Mouse (Mus musculus) heart, embryonic 16.5 days (tissue): ENCODE measurements around the gene Coasy. TPM values are rescaled to one million over a fixed set of nuclear protein-coding genes. Genes with fewer than 3 reads are reported as not detected.

Experiments used
- ATAC-seq: fragments of 200-750 bp; cut with Nextera tagmentation; replicated peaks from 2 replicates; pipeline ENCODE4 v1.8.0; 2017; ENCODE audit warnings: moderate number of reproducible peaks; ENCODE audit not compliant: insufficient read depth, low FRiP score; ENCODE audit errors: extremely low read depth
- H3K27ac ChIP-seq: fragments of 300-500 bp; sonication (generic); 2 replicates; pipeline ENCODE4 v1.5.1; 2014; ENCODE audit warnings: mild to moderate bottlenecking, low read length, control low read depth, moderate library complexity
- H3K27me3 ChIP-seq: fragments of 300-500 bp; sonication (generic); 2 replicates; pipeline ENCODE4 v1.6.1; 2014; ENCODE audit warnings: low read length, mixed read lengths; ENCODE audit not compliant: control insufficient read depth, insufficient read depth
- H3K36me3 ChIP-seq: fragments of 300-500 bp; sonication (generic); 2 replicates; pipeline ENCODE4 v1.6.1; 2014; ENCODE audit not compliant: control insufficient read depth, insufficient read depth
- H3K4me1 ChIP-seq: fragments of 300-500 bp; sonication (generic); 2 replicates; pipeline ENCODE4 v1.6.1; 2014; ENCODE audit warnings: low read length, mixed read lengths; ENCODE audit not compliant: control insufficient read depth, insufficient read depth
- H3K4me2 ChIP-seq: fragments of 300-500 bp; sonication (generic); 2 replicates; pipeline ENCODE4 v1.6.1; 2014; ENCODE audit warnings: low read depth, mild to moderate bottlenecking, control low read depth, low read length
- H3K4me3 ChIP-seq: fragments of 300-500 bp; sonication (generic); 2 replicates; pipeline ENCODE4 v1.5.1; 2014; ENCODE audit warnings: mild to moderate bottlenecking, control low read depth, low read length
- H3K9ac ChIP-seq: fragments of 300-500 bp; sonication (generic); 2 replicates; pipeline ENCODE4 v1.6.1; 2014; ENCODE audit warnings: low read length, control low read depth
- H3K9me3 ChIP-seq: fragments of 300-500 bp; sonication (generic); replicated peaks from 2 replicates; pipeline ENCODE4 v1.6.1; 2016; ENCODE audit warnings: low read length; ENCODE audit not compliant: control insufficient read depth
- WGBS: fragments of 180-500 bp; shearing (Covaris S2); extraction: QIAGEN DNeasy Blood & Tissue Kit; methylation state at CpG from one replicate; pipeline ENCODE4 v1.1.7; 2014; 5-methylcytosine and 5-hydroxymethylcytosine counted together
- polyA plus RNA-seq: library from polyadenylated mRNA; unstranded; fragments of >200 nt; fragmentation: Nextera tagmentation; extraction: Ambion mirVana; gene quantifications from 2 replicates; pipeline ENCODE4 v1.2.1, GENCODE M21; 2015

Gene Coasy
- polyA plus RNA-seq, 1 experiment from 2014 or later, result 30.0 TPM

DNA sequence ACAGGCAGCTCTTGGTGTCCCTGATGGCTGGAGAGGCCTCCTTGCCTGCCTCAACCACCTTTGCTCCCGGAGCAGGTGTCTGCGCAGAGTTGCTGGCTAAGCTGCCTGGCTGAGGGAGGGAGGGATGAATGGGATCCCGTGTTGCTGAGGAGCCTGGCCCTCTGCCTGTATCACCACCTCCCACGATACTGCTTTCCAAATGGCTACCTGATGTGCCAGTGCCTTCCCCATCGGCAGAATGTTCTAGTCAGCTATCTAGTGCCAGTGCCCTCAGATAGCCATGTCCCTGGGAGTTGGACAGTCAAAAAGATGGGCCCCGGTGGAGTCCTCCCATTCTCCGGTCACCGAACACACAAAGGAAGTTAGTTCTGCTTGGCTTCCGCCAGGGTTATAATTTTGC is 32.0 kb upstream of the Coasy start:
- Histone ChIP-seq H3K4me3 (no peak overlapping the region), H3K4me1 (peaks cover 15% of the 10 kb centered on the region), H3K4me2 (no peak overlapping the region), H3K27me3 (no peaks in the 10 kb centered on the region), H3K36me3 (peaks cover 42% of the 10 kb centered on the region), H3K9me3 (0 out of 2 replicates have a peak, but pooled peaks cover 4% of the 10 kb centered on the region), H3K27ac (no peak overlapping the region), H3K9ac (no peak overlapping the region)
- WGBS, result 89% methylated on average over 9 of the region's 9 CpGs
- ATAC-seq, result no peak

DNA sequence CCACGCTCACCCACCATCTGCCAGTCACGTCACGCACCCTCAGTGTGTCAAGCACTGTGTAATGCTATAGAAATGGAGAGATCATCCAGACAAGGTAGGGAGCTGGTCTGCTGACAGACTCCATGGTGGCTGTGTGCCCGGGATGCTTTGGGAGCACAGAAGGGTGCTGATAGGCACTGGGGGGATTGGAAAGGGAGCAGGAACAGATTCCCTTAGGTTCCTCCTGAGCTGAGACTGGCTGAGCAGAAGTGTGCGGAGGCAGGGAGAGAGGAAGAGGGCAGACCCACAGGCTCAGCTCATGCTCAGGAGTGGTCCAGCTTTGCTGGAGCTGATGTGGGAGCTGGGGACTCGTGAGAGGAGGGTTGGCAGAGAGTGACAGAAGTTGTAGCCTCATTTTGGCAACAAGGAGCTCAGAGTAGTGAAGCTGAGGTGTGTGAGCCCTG is 31.3 kb upstream of the Coasy start:
- Histone ChIP-seq H3K9ac (0 out of 2 replicates have a peak overlapping the region, but pooled peaks have one; percentile 13), H3K27ac (peak overlapping the region; percentile 32; the same call in 1 of the 2 replicates), H3K4me3 (no peak overlapping the region), H3K9me3 (0 out of 2 replicates have a peak, but pooled peaks cover 4% of the 10 kb centered on the region), H3K27me3 (no peaks in the 10 kb centered on the region), H3K4me2 (no peak overlapping the region), H3K36me3 (peaks cover 35% of the 10 kb centered on the region), H3K4me1 (peaks cover 20% of the 10 kb centered on the region)
- no peak for ATAC-seq
- 73% methylated on average over 6 of the region's 6 CpGs for WGBS

DNA sequence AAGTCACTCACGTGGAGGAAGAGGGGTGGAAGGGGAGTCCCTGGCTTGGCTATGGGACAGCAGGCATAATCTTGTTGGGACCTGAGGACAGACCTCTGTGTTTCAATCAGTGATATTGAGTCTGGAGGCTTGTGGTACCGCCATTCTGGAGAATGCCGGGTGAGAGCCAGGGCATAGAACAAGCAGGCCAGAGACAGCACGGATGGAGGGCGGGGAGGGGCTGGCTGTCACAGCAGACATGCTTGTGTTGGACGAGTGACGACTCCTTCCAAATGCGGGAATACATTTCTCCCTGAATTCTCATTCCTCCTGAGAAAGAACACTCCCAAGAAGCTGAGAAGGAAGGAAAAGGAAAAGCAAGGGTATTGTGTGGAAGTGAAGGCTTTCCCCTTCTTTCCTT is 30.7 kb upstream of the Coasy start:
- Histone ChIP-seq H3K36me3 (peaks cover 30% of the 10 kb centered on the region), H3K9ac (peak overlapping the region; percentile 26; the same call in 1 of the 2 replicates), H3K4me3 (no peak overlapping the region), H3K27ac (peak overlapping the region; percentile 32; the same call in 1 of the 2 replicates), H3K27me3 (no peaks in the 10 kb centered on the region), H3K4me1 (peaks cover 23% of the 10 kb centered on the region), H3K9me3 (0 out of 2 replicates have a peak, but pooled peaks cover 4% of the 10 kb centered on the region), H3K4me2 (no peak overlapping the region)
- no peak for ATAC-seq
- 70% methylated on average over 8 of the region's 8 CpGs for WGBS

DNA sequence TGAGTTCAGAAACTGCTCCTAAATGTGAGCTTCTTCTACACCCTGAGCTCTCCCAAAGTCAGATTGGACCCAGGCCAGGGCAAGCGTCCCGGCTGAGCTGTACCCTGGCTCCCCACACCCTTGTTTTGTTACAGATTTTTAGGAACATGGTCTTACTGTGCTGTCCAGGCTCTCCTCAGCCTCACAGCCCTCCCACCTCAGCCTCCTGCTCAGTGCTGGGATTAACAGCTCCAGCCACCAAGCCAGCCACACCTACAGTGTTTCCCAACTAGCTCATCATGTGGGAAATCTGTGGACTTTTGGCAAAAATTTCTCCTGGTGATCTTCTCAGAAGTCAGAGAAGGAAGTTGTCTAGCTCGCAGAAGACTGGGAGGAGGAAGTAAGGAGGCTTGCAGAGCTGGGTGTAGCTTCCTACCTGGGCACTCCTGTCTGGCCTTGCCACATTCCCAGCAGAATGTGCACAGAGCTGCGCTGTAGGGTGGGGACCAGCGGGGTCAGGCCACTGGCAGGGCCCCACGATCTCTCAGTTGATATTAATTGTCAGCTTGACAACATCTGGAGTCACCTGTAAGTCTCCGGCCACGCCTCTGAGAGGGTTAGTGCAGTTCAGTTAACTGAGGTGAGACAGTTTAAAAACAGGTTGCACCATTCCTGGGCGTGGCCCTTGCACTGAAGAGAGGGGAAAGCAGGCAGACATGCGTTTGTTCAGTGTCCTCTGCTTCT is 29.5 kb upstream of the Coasy start:
- 78% methylated on average over 10 of the region's 10 CpGs for WGBS
- Histone ChIP-seq H3K27me3 (no peaks in the 10 kb centered on the region), H3K9me3 (0 out of 2 replicates have a peak, but pooled peaks cover 4% of the 10 kb centered on the region), H3K27ac (peak overlapping the region; percentile 28; the same call in 1 of the 2 replicates), H3K9ac (no peak overlapping the region), H3K4me3 (no peak overlapping the region), H3K4me2 (no peak overlapping the region), H3K36me3 (peaks cover 26% of the 10 kb centered on the region), H3K4me1 (peaks cover 35% of the 10 kb centered on the region)
- ATAC-seq, result no peak

DNA sequence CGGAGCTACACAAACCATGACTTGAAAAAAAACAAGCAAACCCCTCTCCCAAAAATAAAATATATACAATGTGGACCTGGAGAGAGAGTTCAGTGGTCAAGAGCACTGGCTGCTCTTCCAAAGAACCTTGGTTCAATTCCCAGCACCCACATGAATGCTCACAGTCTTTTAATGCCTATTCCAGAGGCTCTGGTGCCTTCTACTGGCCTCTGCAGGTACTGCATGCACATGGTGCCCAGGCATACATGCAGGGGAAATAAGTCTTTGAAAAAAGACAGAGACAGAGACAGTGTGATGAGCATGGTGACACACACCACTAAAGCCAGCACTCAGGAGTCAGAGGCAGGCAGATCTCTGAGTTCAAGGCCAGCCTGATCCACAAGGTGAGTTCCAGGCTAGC is 28.4 kb upstream of the Coasy start:
- Histone ChIP-seq H3K4me2 (no peak overlapping the region), H3K4me1 (peaks cover 45% of the 10 kb centered on the region), H3K9me3 (0 out of 2 replicates have a peak, but pooled peaks cover 4% of the 10 kb centered on the region), H3K27me3 (no peaks in the 10 kb centered on the region), H3K27ac (no peak overlapping the region), H3K9ac (no peak overlapping the region), H3K4me3 (no peak overlapping the region), H3K36me3 (peaks cover 20% of the 10 kb centered on the region)
- ATAC-seq, result no peak
- WGBS, result 100% methylated on average over 1 of the region's 1 CpGs

DNA sequence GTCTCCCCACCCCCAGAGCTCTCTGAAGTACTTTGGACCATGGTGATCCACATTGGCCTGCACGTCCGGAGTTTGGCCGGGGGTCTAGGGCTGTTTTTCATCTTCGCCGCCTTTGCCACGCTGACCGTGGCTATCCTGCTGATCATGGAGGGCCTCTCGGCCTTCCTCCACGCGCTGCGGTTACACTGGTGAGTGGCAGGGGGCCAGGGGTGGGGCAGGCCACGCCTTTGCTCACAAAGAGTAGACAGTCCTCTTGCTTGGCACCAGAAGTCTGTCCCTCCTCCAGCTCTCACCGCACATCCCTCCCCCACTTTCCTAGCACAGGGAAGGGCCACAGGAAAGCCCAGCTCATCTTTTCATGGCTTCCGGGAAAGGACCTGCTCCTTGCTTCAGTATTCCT is 26.9 kb upstream of the Coasy start:
- H3K9me3 ChIP-seq, result 0 out of 2 replicates have a peak, but pooled peaks cover 4% of the 10 kb centered on the region
- peaks cover 60% of the 10 kb centered on the region for H3K4me1 ChIP-seq
- H3K36me3 ChIP-seq, result peaks cover 10% of the 10 kb centered on the region
- H3K9ac ChIP-seq, result no peak overlapping the region
- no peak overlapping the region for H3K4me2 ChIP-seq
- no peaks in the 10 kb centered on the region for H3K27me3 ChIP-seq
- no peak for ATAC-seq
- WGBS, result 69% methylated on average over 14 of the region's 14 CpGs
- no peak overlapping the region for H3K4me3 ChIP-seq
- H3K27ac ChIP-seq, result peak overlapping the region; percentile 51; the same call in 1 of the 2 replicates

DNA sequence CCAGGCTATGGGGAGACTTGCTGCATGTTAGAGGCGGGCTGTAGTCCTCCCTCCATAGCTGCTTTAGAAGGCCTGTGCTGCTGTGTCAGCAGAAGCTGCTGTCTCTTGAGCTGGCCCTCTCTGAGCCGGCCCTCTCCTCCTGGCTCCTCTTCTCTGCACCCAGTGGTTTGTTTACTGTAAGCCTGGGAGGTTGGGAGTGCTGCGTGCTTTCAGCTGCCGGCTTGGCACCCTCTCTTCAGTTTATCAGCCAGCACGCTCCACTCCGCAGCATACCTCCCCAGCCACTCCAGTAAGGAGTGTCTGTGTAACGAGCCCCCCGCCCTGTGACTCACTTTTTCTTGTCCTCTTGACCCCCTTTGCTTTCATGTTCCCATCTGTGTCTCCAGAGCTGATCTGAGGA is 25.5 kb upstream of the Coasy start:
- Histone ChIP-seq H3K27me3 (no peaks in the 10 kb centered on the region), H3K9ac (peak overlapping the region; percentile 62), H3K4me1 (peaks cover 64% of the 10 kb centered on the region), H3K4me3 (no peak overlapping the region), H3K4me2 (peak overlapping the region; percentile 26), H3K36me3 (peaks cover 8% of the 10 kb centered on the region), H3K9me3 (0 out of 2 replicates have a peak, but pooled peaks cover 4% of the 10 kb centered on the region), H3K27ac (peak overlapping the region; percentile 95)
- peak; percentile 50 for ATAC-seq
- 13% methylated on average over 8 of the region's 8 CpGs for WGBS

DNA sequence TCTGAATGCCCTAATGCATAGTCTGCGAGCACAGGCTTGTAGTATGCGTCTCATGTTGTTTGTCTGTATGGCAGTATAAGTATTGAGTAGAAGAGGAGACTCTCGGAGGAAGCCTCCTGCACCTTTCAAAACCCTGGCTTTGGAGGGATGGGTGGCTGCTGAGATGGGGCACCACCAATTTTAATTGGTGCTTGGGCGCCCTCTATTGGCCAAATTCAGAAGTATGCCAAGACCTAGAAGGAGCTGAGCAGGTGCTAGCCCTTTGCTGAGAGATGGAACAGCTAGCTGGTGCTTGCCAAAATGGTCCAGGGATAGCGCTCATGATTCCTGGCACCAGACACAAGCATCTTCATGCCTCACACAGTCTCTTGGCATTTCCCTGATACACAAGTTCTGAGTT is 24.5 kb upstream of the Coasy start:
- 0 out of 2 replicates have a peak, but pooled peaks cover 4% of the 10 kb centered on the region for H3K9me3 ChIP-seq
- no peak overlapping the region for H3K4me3 ChIP-seq
- no peak; the same call in 1 of the 2 replicates for ATAC-seq
- no peaks in the 10 kb centered on the region for H3K27me3 ChIP-seq
- no peak overlapping the region for H3K4me2 ChIP-seq
- H3K36me3 ChIP-seq, result peaks cover 8% of the 10 kb centered on the region
- peaks cover 74% of the 10 kb centered on the region for H3K4me1 ChIP-seq
- WGBS, result 22% methylated on average over 5 of the region's 5 CpGs
- peak overlapping the region; percentile 95 for H3K27ac ChIP-seq
- H3K9ac ChIP-seq, result no peak overlapping the region

DNA sequence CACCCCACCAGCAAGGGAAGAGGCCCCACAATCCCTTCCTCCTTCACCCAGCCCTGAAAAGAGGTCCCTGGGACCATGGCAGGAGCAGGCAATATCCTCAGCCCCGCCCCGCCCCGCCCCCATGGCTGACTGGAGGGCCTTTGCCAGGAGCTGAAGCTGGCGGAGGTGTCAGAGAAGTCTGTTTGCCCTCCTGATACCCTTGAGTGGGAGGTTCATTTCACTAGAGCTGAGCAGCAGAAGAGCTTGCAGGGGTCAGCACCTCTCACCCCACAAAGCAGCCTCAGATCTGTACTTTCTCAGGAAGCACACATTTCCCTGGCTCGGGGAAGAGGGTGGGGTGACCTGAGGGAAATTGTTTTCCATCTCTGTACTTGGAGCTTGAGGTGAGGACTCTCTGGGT is 23.6 kb upstream of the Coasy start:
- Histone ChIP-seq H3K4me1 (peaks cover 82% of the 10 kb centered on the region), H3K9me3 (0 out of 2 replicates have a peak, but pooled peaks cover 3% of the 10 kb centered on the region), H3K27me3 (no peaks in the 10 kb centered on the region), H3K36me3 (peaks cover 4% of the 10 kb centered on the region), H3K27ac (peak overlapping the region; percentile 95), H3K4me3 (no peak overlapping the region), H3K9ac (peak overlapping the region; percentile 59), H3K4me2 (no peak overlapping the region; the same call in 1 of the 2 replicates)
- WGBS, result 21% methylated on average over 5 of the region's 5 CpGs
- peak; percentile 33 for ATAC-seq
